Mouse (Mus musculus): ENCODE data around the gene Gm13279. TPM values are rescaled to one million over a fixed set of nuclear protein-coding genes. Genes with fewer than 3 reads are reported as not detected.
"Not testable (repeated sequence)": the region's sequence is repeated elsewhere in the genome, so short reads cannot be mapped to it uniquely, and the experiment has no call there.

Gm13279 gene
- total RNA-seq, 1 experiment from 2014 or later, result not detected

- ATAC-seq (replicated peaks; ENCODE audit: low read depth, poor library complexity, severe bottlenecking), result not testable (repeated sequence)
Observed at GRCm38 (mm10) chr4:88791250-88791649, 5.9 kb upstream of the Gm13279 start, which contains the start of gene Gm13278. TSS of gene Gm13278 (plus strand) at chr4:88791550.

- ATAC-seq (replicated peaks; ENCODE audit: low read depth, poor library complexity, severe bottlenecking), result not testable (repeated sequence)
Observed at GRCm38 (mm10) chr4:88793936-88794675, 3.1 kb upstream of the Gm13279 start, which contains the start of gene Gm13275. TSS of gene Gm13275 (plus strand) at chr4:88794487.

- not testable (repeated sequence) for ATAC-seq (replicated peaks; ENCODE audit: low read depth, poor library complexity, severe bottlenecking)
Observed at GRCm38 (mm10) chr4:88799365-88799764, 2.2 kb downstream of the Gm13279 start, which contains the start of gene Gm13285. TSS of gene Gm13285 (plus strand) at chr4:88799665.

GRCm38 (mm10) chr4:88802954-88803353 lies 5.8 kb downstream of the Gm13279 start, which contains the start of gene Gm13287:
TSS of gene Gm13287 (plus strand) at chr4:88803254.
- ATAC-seq (replicated peaks; ENCODE audit: low read depth, poor library complexity, severe bottlenecking), result not testable (repeated sequence)

GRCm38 (mm10) chr4:88805231-88805630 lies 8.0 kb downstream of the Gm13279 start, which contains the start of gene Gm13288:
TSS of gene Gm13288 (plus strand) at chr4:88805531.
- ATAC-seq (replicated peaks; ENCODE audit: low read depth, poor library complexity, severe bottlenecking), result not testable (repeated sequence)

- ATAC-seq (replicated peaks; ENCODE audit: low read depth, poor library complexity, severe bottlenecking), result not testable (repeated sequence)
Observed at GRCm38 (mm10) chr4:88805761-88806160, 8.6 kb downstream of the Gm13279 start.

- ATAC-seq (replicated peaks; ENCODE audit: low read depth, poor library complexity, severe bottlenecking), result no peak
Observed at GRCm38 (mm10) chr4:88815928-88816327, 18.7 kb downstream of the Gm13279 start, which contains the start of gene Ifna7. TSS of gene Ifna7 (plus strand) at chr4:88816228.

- no peak for ATAC-seq (replicated peaks; ENCODE audit: low read depth, poor library complexity, severe bottlenecking)
Observed at GRCm38 (mm10) chr4:88819659-88820058, 22.5 kb downstream of the Gm13279 start, which contains the start of gene Ifna11. TSS of gene Ifna11 (plus strand) at chr4:88819959.

- ATAC-seq (replicated peaks; ENCODE audit: low read depth, poor library complexity, severe bottlenecking), result no peak
Observed at GRCm38 (mm10) chr4:88822995-88823394, 25.8 kb downstream of the Gm13279 start.

- not testable (repeated sequence) for ATAC-seq (replicated peaks; ENCODE audit: low read depth, poor library complexity, severe bottlenecking)
Observed at GRCm38 (mm10) chr4:88827116-88827515, 29.9 kb downstream of the Gm13279 start, which contains the start of gene Ifna6. TSS of gene Ifna6 (plus strand) at chr4:88827416.

GRCm38 (mm10) chr4:88830523-88830922 lies 33.3 kb downstream of the Gm13279 start:
- no peak; the same call in 1 of the 2 replicates for ATAC-seq (replicated peaks; ENCODE audit: low read depth, poor library complexity, severe bottlenecking)

- not testable (repeated sequence) for ATAC-seq (replicated peaks; ENCODE audit: low read depth, poor library complexity, severe bottlenecking)
Observed at GRCm38 (mm10) chr4:88835225-88835624, 38.0 kb downstream of the Gm13279 start, which contains the start of gene Ifna5. TSS of gene Ifna5 (plus strand) at chr4:88835525.

- 0 out of 2 replicates have a peak, but pooled peaks have one; percentile 45 for ATAC-seq (replicated peaks; ENCODE audit: low read depth, poor library complexity, severe bottlenecking)
Observed at GRCm38 (mm10) chr4:88838828-88839227, 41.6 kb downstream of the Gm13279 start.

GRCm38 (mm10) chr4:88840058-88840457 lies 42.9 kb downstream of the Gm13279 start:
- ATAC-seq (replicated peaks; ENCODE audit: low read depth, poor library complexity, severe bottlenecking), result 0 out of 2 replicates have a peak, but pooled peaks have one; percentile 25

- ATAC-seq (replicated peaks; ENCODE audit: low read depth, poor library complexity, severe bottlenecking), result no peak
Observed at GRCm38 (mm10) chr4:88841438-88841911, 44.3 kb downstream of the Gm13279 start, which contains the start of gene Ifna4. TSS of gene Ifna4 (plus strand) at chr4:88841861.

- no peak for ATAC-seq (replicated peaks; ENCODE audit: low read depth, poor library complexity, severe bottlenecking)
Observed at GRCm38 (mm10) chr4:88845334-88845733, 48.1 kb downstream of the Gm13279 start.

Other genes with a start within 250 kb of the Gm13279 start
- gene Ifna15, start 239.2 kb upstream of the Gm13279 start, total RNA-seq (2017), result not detected in 2 replicates
- not detected in 2 replicates for gene Ifna14, start 225.6 kb upstream of the Gm13279 start, total RNA-seq (2017)
- not detected in 2 replicates for gene Ifna9, start 205.0 kb upstream of the Gm13279 start, total RNA-seq (2017)
- not detected in 2 replicates for gene Ifna12, start 194.0 kb upstream of the Gm13279 start, total RNA-seq (2017)
- not detected in 2 replicates for gene C87499, start 163.0 kb upstream of the Gm13279 start, total RNA-seq (2017)
- not detected in 2 replicates for gene Ifna13, start 152.9 kb upstream of the Gm13279 start, total RNA-seq (2017)
- not detected in 2 replicates for gene Ifna16, start 120.5 kb upstream of the Gm13279 start, total RNA-seq (2017)
- not detected in 2 replicates for gene Ifna2, start 113.5 kb upstream of the Gm13279 start, total RNA-seq (2017)
- not detected in 2 replicates for gene Ifnab, start 106.0 kb upstream of the Gm13279 start, total RNA-seq (2017)
- 2.9 TPM in 1 of 2 replicates, not detected in the other for gene Gm26566, start 75.6 kb upstream of the Gm13279 start, total RNA-seq (2017)
- 91.1 and 99.9 TPM in 2 replicates for gene Klhl9, start 74.9 kb upstream of the Gm13279 start, total RNA-seq (2017)
- not detected in 2 replicates for gene Gm13271, start 42.5 kb upstream of the Gm13279 start, total RNA-seq (2017)
- gene Gm13283, start 37.3 kb upstream of the Gm13279 start, total RNA-seq (2017), result not detected in 2 replicates
- gene Gm13290, start 23.6 kb upstream of the Gm13279 start, total RNA-seq (2017), result not detected in 2 replicates
- not detected in 2 replicates for gene Gm13289, start 20.5 kb upstream of the Gm13279 start, total RNA-seq (2017)
- gene Gm13272, start 17.5 kb upstream of the Gm13279 start, total RNA-seq (2017), result not detected in 2 replicates
- not detected in 2 replicates for gene Ifnz, start 15.3 kb upstream of the Gm13279 start, total RNA-seq (2017)
- not detected in 2 replicates for gene Gm13276, start 11.7 kb upstream of the Gm13279 start, total RNA-seq (2017)
- gene Gm13277, start 8.8 kb upstream of the Gm13279 start, total RNA-seq (2017), result not detected in 2 replicates
- gene Gm13278, start 5.8 kb upstream of the Gm13279 start, total RNA-seq (2017), result not detected in 2 replicates
- not detected in 2 replicates for gene Gm13275, start 2.9 kb upstream of the Gm13279 start, total RNA-seq (2017)
- not detected in 2 replicates for gene Gm13285, start 2.3 kb downstream of the Gm13279 start, total RNA-seq (2017)
- not detected in 2 replicates for gene Gm13287, start 5.9 kb downstream of the Gm13279 start, total RNA-seq (2017)
- gene Gm13288, start 8.1 kb downstream of the Gm13279 start, total RNA-seq (2017), result not detected in 2 replicates
- not detected in 2 replicates for gene Ifna7, start 18.8 kb downstream of the Gm13279 start, total RNA-seq (2017)
- gene Ifna11, start 22.6 kb downstream of the Gm13279 start, total RNA-seq (2017), result not detected in 2 replicates
- not detected in 2 replicates for gene Ifna6, start 30.0 kb downstream of the Gm13279 start, total RNA-seq (2017)
- not detected in 2 replicates for gene Ifna5, start 38.1 kb downstream of the Gm13279 start, total RNA-seq (2017)
- not detected in 2 replicates for gene Ifna4, start 44.5 kb downstream of the Gm13279 start, total RNA-seq (2017)
- not detected in 2 replicates for gene Ifna1, start 52.7 kb downstream of the Gm13279 start, total RNA-seq (2017)
- gene Ifne, start 82.8 kb downstream of the Gm13279 start, total RNA-seq (2017), result not detected in 2 replicates